Mouse (Mus musculus) midbrain, postnatal 0 days (tissue): ENCODE results near the gene Lenep. TPM values are rescaled to one million over a fixed set of nuclear protein-coding genes. Genes with fewer than 3 reads are reported as not detected.

Experiments
- ATAC-seq: fragments of 200-750 bp; cut with Nextera tagmentation; 2 replicates; pipeline ENCODE4 v1.8.0; 2017; ENCODE audit warnings: moderate number of reproducible peaks, mild to moderate bottlenecking, moderate TSS enrichment, moderate library complexity; ENCODE audit not compliant: low FRiP score
- DNase-seq: peaks from one replicate; pipeline ENCODE4 v3.0.0-alpha.2; 2015; ENCODE audit warnings: low spot score
- H3K27ac ChIP-seq: fragments of 300-500 bp; sonication (generic); 2 replicates; pipeline ENCODE4 v1.5.1; 2014; ENCODE audit warnings: low read depth, mild to moderate bottlenecking, low read length, mixed read lengths
- H3K27me3 ChIP-seq: fragments of 300-500 bp; sonication (generic); 2 replicates; pipeline ENCODE4 v1.6.1; 2014; ENCODE audit warnings: low read length, control low read depth, mixed read lengths; ENCODE audit not compliant: insufficient read depth
- H3K36me3 ChIP-seq: fragments of 300-500 bp; sonication (generic); 2 replicates; pipeline ENCODE4 v1.6.1; 2014; ENCODE audit warnings: low read length, control low read depth, mixed read lengths; ENCODE audit not compliant: insufficient read depth
- H3K4me1 ChIP-seq: fragments of 300-500 bp; sonication (generic); 2 replicates; pipeline ENCODE4 v1.6.1; 2014; ENCODE audit warnings: mild to moderate bottlenecking, control low read depth, antibody characterized with exemption, low read length, mixed read lengths; ENCODE audit not compliant: insufficient read depth
- H3K4me2 ChIP-seq: fragments of 300-500 bp; sonication (generic); 2 replicates; pipeline ENCODE4 v1.6.1; 2014; ENCODE audit warnings: low read depth, mild to moderate bottlenecking, low read length, mixed read lengths; ENCODE audit not compliant: poor library complexity, severe bottlenecking
- H3K4me3 ChIP-seq: fragments of 300-500 bp; sonication (generic); 2 replicates; pipeline ENCODE4 v1.5.1; 2014; ENCODE audit warnings: low read depth, mild to moderate bottlenecking, low read length, moderate library complexity
- H3K9ac ChIP-seq: fragments of 300-500 bp; sonication (generic); replicated peaks from 2 replicates; pipeline ENCODE4 v1.6.1; 2014; ENCODE audit warnings: mild to moderate bottlenecking, low read length, moderate library complexity, mixed read lengths; ENCODE audit not compliant: poor library complexity, severe bottlenecking
- H3K9me3 ChIP-seq: fragments of 300-500 bp; sonication (generic); 2 replicates; pipeline ENCODE4 v1.6.1; 2016; ENCODE audit warnings: low read length, control low read depth
- CTCF ChIP-seq: IDR thresholded peaks from 2 replicates; pipeline ENCODE4 v1.5.1; 2016; ENCODE audit warnings: antibody characterized with exemption, mild to moderate bottlenecking
- WGBS: fragments of 180-500 bp; shearing (Covaris S2); extraction: QIAGEN DNeasy Blood & Tissue Kit; methylation state at CpG from one replicate; pipeline ENCODE4 v1.1.7; 2014; 5-methylcytosine and 5-hydroxymethylcytosine counted together
- polyA plus RNA-seq: library from polyadenylated mRNA; unstranded; fragments of >200 nt; fragmentation: Nextera tagmentation; extraction: Ambion mirVana; gene quantifications from 2 replicates; pipeline ENCODE4 v1.2.1, GENCODE M21; 2015
- total RNA-seq: library from RNA; depleted of rRNA; stranded (reverse); fragments of >200 nt; gene quantifications from 2 replicates; pipeline ENCODE4 v1.2.3, GENCODE M21; 2014

Lenep gene
- total and polyA plus RNA-seq, 2 experiments from 2014 or later, result 1.8 TPM; not detected in 1

GRCm38 (mm10) chr3:89421002-89421774 is 18.6 kb upstream of the Lenep start:
- DNase-seq (peak; percentile 82), ATAC-seq (peak; percentile 39; the same call in 1 of the 2 replicates)
- WGBS, result 6% methylated on average over 10 of the region's 11 CpGs
- peak overlapping the region; percentile 35 for H3K4me3 ChIP-seq
- H3K4me2 ChIP-seq, result peak overlapping the region; percentile 60
- H3K27me3 ChIP-seq, result no peaks in the 10 kb centered on the region
- H3K4me1 ChIP-seq, result no peaks in the 10 kb centered on the region
- H3K27ac ChIP-seq, result no peak overlapping the region
- TF ChIP-seq CTCF, result no peak
- no peaks in the 10 kb centered on the region for H3K36me3 ChIP-seq
- H3K9me3 ChIP-seq, result no peaks in the 10 kb centered on the region
- H3K9ac ChIP-seq, result peak overlapping the region; percentile 51

- H3K9me3 ChIP-seq, result no peaks in the 10 kb centered on the region
- no peaks in the 10 kb centered on the region for H3K4me1 ChIP-seq
- WGBS, result 65% methylated on average over 2 of the region's 2 CpGs
- DNase-seq, result no peak
- no peak for TF ChIP-seq CTCF
- H3K27ac ChIP-seq, result no peak overlapping the region
- no peak overlapping the region for H3K4me3 ChIP-seq
- H3K36me3 ChIP-seq, result no peaks in the 10 kb centered on the region
- ATAC-seq, result no peak
- H3K27me3 ChIP-seq, result no peaks in the 10 kb centered on the region
- no peak overlapping the region for H3K4me2 ChIP-seq
- H3K9ac ChIP-seq, result no peak overlapping the region
Observed at GRCm38 (mm10) chr3:89420421-89420820, 17.8 kb upstream of the Lenep start.

- Histone ChIP-seq H3K4me3 (peak overlapping the region; percentile 53; the same call in 1 of the 2 replicates), H3K4me1 (no peaks in the 10 kb centered on the region), H3K36me3 (no peaks in the 10 kb centered on the region; the same call in 1 of the 2 replicates), H3K9me3 (no peaks in the 10 kb centered on the region), H3K27me3 (no peaks in the 10 kb centered on the region), H3K9ac (no peak overlapping the region), H3K4me2 (peak overlapping the region; percentile 95), H3K27ac (no peak overlapping the region)
- 39% methylated on average over 3 of the region's 3 CpGs for WGBS
- DNase-seq (no peak), ATAC-seq (no peak)
- no peak for TF ChIP-seq CTCF
Observed at GRCm38 (mm10) chr3:89419981-89420380, 17.4 kb upstream of the Lenep start.

- ATAC-seq, result no peak
- no peaks in the 10 kb centered on the region for H3K4me1 ChIP-seq
- H3K27ac ChIP-seq, result peak overlapping the region; percentile 60
- WGBS, result 4% methylated on average over 9 of the region's 9 CpGs
- peak overlapping the region; percentile 60; the same call in 1 of the 2 replicates for H3K9ac ChIP-seq
- no peaks in the 10 kb centered on the region for H3K27me3 ChIP-seq
- TF ChIP-seq CTCF, result no peak
- no peaks in the 10 kb centered on the region; the same call in 1 of the 2 replicates for H3K36me3 ChIP-seq
- H3K4me2 ChIP-seq, result peak overlapping the region; percentile 95
- peak overlapping the region; percentile 53 for H3K4me3 ChIP-seq
- DNase-seq, result no peak
- no peaks in the 10 kb centered on the region for H3K9me3 ChIP-seq
Observed at GRCm38 (mm10) chr3:89419571-89419970, 17.0 kb upstream of the Lenep start.

GRCm38 (mm10) chr3:89418861-89419250 is 16.3 kb upstream of the Lenep start:
- 0% methylated on average over 16 of the region's 16 CpGs for WGBS
- no peak for TF ChIP-seq CTCF

GRCm38 (mm10) chr3:89418170-89418860 is 15.7 kb upstream of the Lenep start, which contains the start of the genes Cks1b and Shc1:
TSS of gene Cks1b (minus strand) at chr3:89418383.
TSS of gene Shc1 (plus strand) at chr3:89418443.
- peak within 1 kb of the TSS; percentile 60 for H3K9ac ChIP-seq
- H3K27me3 ChIP-seq, result no peaks in the 10 kb centered on the region
- peak within 1 kb of the TSS; percentile 95 for H3K4me2 ChIP-seq
- DNase-seq (peak; percentile 99), ATAC-seq (peak; percentile 96)
- H3K4me1 ChIP-seq, result no peaks in the 10 kb centered on the region
- peak within 1 kb of the TSS; percentile 60 for H3K27ac ChIP-seq
- no peaks in the 10 kb centered on the region for H3K9me3 ChIP-seq
- H3K4me3 ChIP-seq, result peak within 1 kb of the TSS; percentile 53
- no peaks in the 10 kb centered on the region; the same call in 1 of the 2 replicates for H3K36me3 ChIP-seq
- TF ChIP-seq CTCF, result no peak
- under 1% methylated on average over 39 of the region's 39 CpGs for WGBS

More at GRCm38 (mm10) chr3:89418861-89419250, 16.3 kb upstream of the Lenep start:
- peak overlapping the region; percentile 95 for H3K4me2 ChIP-seq
- H3K36me3 ChIP-seq, result no peaks in the 10 kb centered on the region; the same call in 1 of the 2 replicates
- H3K27me3 ChIP-seq, result no peaks in the 10 kb centered on the region
- DNase-seq, result no peak
- H3K9me3 ChIP-seq, result no peaks in the 10 kb centered on the region
- H3K27ac ChIP-seq, result peak overlapping the region; percentile 60
- ATAC-seq, result peak; percentile 2; the same call in 1 of the 2 replicates
- H3K4me3 ChIP-seq, result peak overlapping the region; percentile 53
- no peaks in the 10 kb centered on the region for H3K4me1 ChIP-seq
- peak overlapping the region; percentile 60 for H3K9ac ChIP-seq
